Mouse (Mus musculus): ENCODE measurements around the gene Depdc5. TPM values are rescaled to one million over a fixed set of nuclear protein-coding genes. Genes with fewer than 3 reads are reported as not detected.

Gene Depdc5
- polyA plus RNA-seq, 1 experiment from 2014 or later: 36.3 TPM

GRCm38 (mm10) chr5:33001111-33001510 is 137.6 kb downstream of the Depdc5 start:
- ATAC-seq (ENCODE audit: insufficient number of reproducible peaks, insufficient read depth, low FRiP score, low TSS enrichment, low read depth): no peak
- no peaks in the 10 kb centered on the region for H3K27me3 ChIP-seq
- H3K9me3 ChIP-seq: no peaks in the 10 kb centered on the region
- no peak overlapping the region for H3K4me2 ChIP-seq
- peaks cover 3% of the 10 kb centered on the region; the same call in 1 of the 2 replicates for H3K4me1 ChIP-seq (replicated peaks)
- 81% methylated on average over 5 of the region's 5 CpGs for WGBS
- no peak overlapping the region for H3K27ac ChIP-seq
- H3K9ac ChIP-seq (replicated peaks): no peak overlapping the region
- no peaks in the 10 kb centered on the region for H3K36me3 ChIP-seq
- no peak overlapping the region for H3K4me3 ChIP-seq (replicated peaks)

DNA sequence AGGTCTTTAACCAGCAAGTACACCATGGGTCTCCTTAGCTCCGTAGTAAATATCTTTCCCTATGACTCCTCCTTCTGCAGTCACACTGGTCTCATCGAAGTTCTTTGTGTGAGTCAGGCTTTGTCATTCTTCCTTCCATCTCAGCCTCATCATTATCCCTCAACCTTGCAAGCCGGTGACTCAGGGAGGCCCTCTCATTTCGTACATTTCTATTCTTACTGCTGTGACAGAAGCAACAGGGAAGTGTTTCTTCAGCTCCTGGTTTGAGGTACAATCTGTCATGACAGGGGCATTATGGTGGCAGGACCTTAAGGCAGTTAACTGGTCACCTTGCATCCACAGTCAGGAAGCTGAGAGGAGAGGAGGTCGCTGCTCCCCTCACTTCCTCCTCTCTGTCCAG is 139.3 kb downstream of the Depdc5 start:
- Histone ChIP-seq H3K9ac (replicated peaks) (no peak overlapping the region), H3K4me2 (no peak overlapping the region), H3K4me1 (replicated peaks) (peaks cover 12% of the 10 kb centered on the region; the same call in 1 of the 2 replicates), H3K27ac (no peak overlapping the region), H3K27me3 (no peaks in the 10 kb centered on the region), H3K36me3 (no peaks in the 10 kb centered on the region), H3K4me3 (replicated peaks) (no peak overlapping the region), H3K9me3 (no peaks in the 10 kb centered on the region)
- WGBS: 91% methylated on average over 5 of the region's 5 CpGs
- ATAC-seq (ENCODE audit: insufficient number of reproducible peaks, insufficient read depth, low FRiP score, low TSS enrichment, low read depth): no peak

DNA sequence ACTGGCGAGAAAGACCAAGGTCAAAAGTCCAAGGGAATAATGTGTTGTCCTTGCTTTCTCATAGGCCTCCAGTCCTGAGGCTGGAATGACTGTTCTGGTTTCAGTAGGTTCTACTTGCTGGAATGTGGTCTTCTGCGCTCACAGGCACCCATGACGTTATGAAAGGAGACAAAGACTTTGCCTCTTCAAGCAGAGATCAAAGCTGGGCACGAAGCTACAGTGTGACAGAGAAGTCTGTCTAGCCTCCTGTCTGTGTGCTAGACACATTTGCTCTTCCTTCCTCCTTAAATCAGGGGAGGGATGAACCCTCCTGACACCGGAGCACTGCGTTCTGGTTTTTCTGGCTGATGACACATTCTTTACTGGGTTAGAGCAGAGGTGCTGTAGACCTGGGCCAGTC is 140.0 kb downstream of the Depdc5 start:
- Histone ChIP-seq H3K4me1 (replicated peaks) (peaks cover 12% of the 10 kb centered on the region; the same call in 1 of the 2 replicates), H3K27me3 (no peaks in the 10 kb centered on the region), H3K4me2 (no peak overlapping the region), H3K9me3 (no peaks in the 10 kb centered on the region), H3K4me3 (replicated peaks) (no peak overlapping the region), H3K36me3 (no peaks in the 10 kb centered on the region), H3K27ac (no peak overlapping the region), H3K9ac (replicated peaks) (no peak overlapping the region)
- ATAC-seq (ENCODE audit: insufficient number of reproducible peaks, insufficient read depth, low FRiP score, low TSS enrichment, low read depth): no peak
- WGBS: 76% methylated on average over 6 of the region's 6 CpGs

GRCm38 (mm10) chr5:33004110-33004509 is 140.6 kb downstream of the Depdc5 start:
- 62% methylated on average over 4 of the region's 4 CpGs for WGBS

GRCm38 (mm10) chr5:33005442-33006145 is 142.1 kb downstream of the Depdc5 start:
- Histone ChIP-seq H3K36me3 (no peaks in the 10 kb centered on the region), H3K27ac (no peak overlapping the region)
- WGBS: 83% methylated on average over 11 of the region's 11 CpGs

More at GRCm38 (mm10) chr5:33004110-33004509, 140.6 kb downstream of the Depdc5 start:
- Histone ChIP-seq H3K27me3 (no peaks in the 10 kb centered on the region), H3K9ac (replicated peaks) (no peak overlapping the region), H3K27ac (no peak overlapping the region), H3K36me3 (no peaks in the 10 kb centered on the region), H3K4me1 (replicated peaks) (peaks cover 12% of the 10 kb centered on the region; the same call in 1 of the 2 replicates), H3K4me2 (no peak overlapping the region), H3K4me3 (replicated peaks) (no peak overlapping the region), H3K9me3 (no peaks in the 10 kb centered on the region)
- no peak for ATAC-seq (ENCODE audit: insufficient number of reproducible peaks, insufficient read depth, low FRiP score, low TSS enrichment, low read depth)

GRCm38 (mm10) chr5:33006670-33007069 is 143.2 kb downstream of the Depdc5 start:
- Histone ChIP-seq H3K4me1 (replicated peaks) (peaks cover 22% of the 10 kb centered on the region), H3K36me3 (no peaks in the 10 kb centered on the region), H3K9me3 (no peaks in the 10 kb centered on the region), H3K4me2 (no peak overlapping the region), H3K4me3 (replicated peaks) (no peak overlapping the region), H3K27ac (peak overlapping the region; percentile 50; the same call in 1 of the 2 replicates), H3K27me3 (no peaks in the 10 kb centered on the region), H3K9ac (replicated peaks) (0 out of 2 replicates have a peak overlapping the region, but pooled peaks have one; percentile 18)
- WGBS: 27% methylated on average over 8 of the region's 8 CpGs
- peak; percentile 68; the same call in 1 of the 2 replicates for ATAC-seq (ENCODE audit: insufficient number of reproducible peaks, insufficient read depth, low FRiP score, low TSS enrichment, low read depth)

More at GRCm38 (mm10) chr5:33005442-33006145, 142.1 kb downstream of the Depdc5 start:
- no peak overlapping the region for H3K4me2 ChIP-seq
- no peak overlapping the region for H3K4me3 ChIP-seq (replicated peaks)
- H3K9ac ChIP-seq (replicated peaks): no peak overlapping the region
- no peaks in the 10 kb centered on the region for H3K9me3 ChIP-seq
- peaks cover 14% of the 10 kb centered on the region; the same call in 1 of the 2 replicates for H3K4me1 ChIP-seq (replicated peaks)
- ATAC-seq (ENCODE audit: insufficient number of reproducible peaks, insufficient read depth, low FRiP score, low TSS enrichment, low read depth): no peak
- H3K27me3 ChIP-seq: no peaks in the 10 kb centered on the region

GRCm38 (mm10) chr5:33007371-33007770 is 143.9 kb downstream of the Depdc5 start:
- no peak overlapping the region for H3K4me2 ChIP-seq
- no peaks in the 10 kb centered on the region for H3K9me3 ChIP-seq
- WGBS: 77% methylated on average over 4 of the region's 4 CpGs
- H3K27ac ChIP-seq: no peak overlapping the region
- H3K36me3 ChIP-seq: no peaks in the 10 kb centered on the region
- no peak overlapping the region for H3K9ac ChIP-seq (replicated peaks)
- H3K4me1 ChIP-seq (replicated peaks): peaks cover 22% of the 10 kb centered on the region
- H3K27me3 ChIP-seq: 0 out of 2 replicates have a peak, but pooled peaks cover 4% of the 10 kb centered on the region
- no peak overlapping the region for H3K4me3 ChIP-seq (replicated peaks)
- ATAC-seq (ENCODE audit: insufficient number of reproducible peaks, insufficient read depth, low FRiP score, low TSS enrichment, low read depth): no peak

- no peak overlapping the region for H3K27ac ChIP-seq
- no peaks in the 10 kb centered on the region for H3K36me3 ChIP-seq
- H3K4me1 ChIP-seq (replicated peaks): peaks cover 22% of the 10 kb centered on the region
- ATAC-seq (ENCODE audit: insufficient number of reproducible peaks, insufficient read depth, low FRiP score, low TSS enrichment, low read depth): no peak
- no peak overlapping the region for H3K4me2 ChIP-seq
- H3K27me3 ChIP-seq: 0 out of 2 replicates have a peak, but pooled peaks cover 4% of the 10 kb centered on the region
- 54% methylated on average over 2 of the region's 2 CpGs for WGBS
- H3K9ac ChIP-seq (replicated peaks): no peak overlapping the region
- no peaks in the 10 kb centered on the region for H3K9me3 ChIP-seq
- H3K4me3 ChIP-seq (replicated peaks): no peak overlapping the region
Observed at GRCm38 (mm10) chr5:33009301-33009700, 145.8 kb downstream of the Depdc5 start.

DNA sequence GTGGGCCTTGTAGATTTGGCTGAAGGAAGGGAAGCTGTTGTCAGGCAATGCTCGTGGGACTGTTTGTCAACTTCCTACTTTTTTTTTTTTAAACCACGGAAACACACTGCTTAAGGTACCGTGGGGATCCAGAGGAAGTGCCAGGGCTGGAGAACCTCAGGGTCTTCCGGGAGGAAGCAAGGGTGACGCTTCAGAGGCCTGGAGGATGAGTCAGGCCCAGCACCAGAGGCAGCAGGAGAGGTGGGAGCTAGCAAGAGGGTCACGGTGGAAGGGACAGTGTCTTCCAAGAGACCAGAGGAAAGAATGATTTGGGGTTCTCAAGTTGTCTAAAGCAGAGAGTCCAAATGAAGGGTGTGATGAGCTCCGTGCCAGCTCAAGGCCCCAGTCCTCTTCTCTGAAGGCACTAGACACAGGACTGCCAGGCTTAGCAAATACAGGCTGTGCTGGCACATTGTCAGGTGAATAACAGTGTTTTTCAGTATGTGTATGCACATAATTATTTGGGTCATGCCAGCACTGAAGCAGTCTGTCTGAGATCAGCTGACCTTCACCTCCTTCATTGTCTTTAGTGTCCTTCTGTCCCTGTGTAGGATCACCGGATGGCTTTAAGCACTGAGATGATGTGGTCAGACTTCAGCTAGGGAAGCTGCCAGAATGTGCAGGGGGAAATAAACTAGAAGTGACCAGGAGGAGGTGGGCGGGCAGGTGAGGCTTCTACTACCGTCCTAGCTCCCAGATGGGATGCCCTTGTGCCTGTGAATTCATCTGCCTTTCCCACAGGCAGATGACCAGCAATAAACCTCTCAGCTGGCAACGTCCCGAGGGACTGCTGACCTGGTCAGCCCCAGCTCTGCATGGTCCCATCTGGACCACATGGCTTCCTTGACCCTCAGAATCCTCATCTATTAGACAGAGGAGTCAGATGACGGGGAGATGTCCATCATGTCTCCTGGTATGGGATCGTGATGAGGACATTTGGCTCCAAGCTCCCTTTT is 146.6 kb downstream of the Depdc5 start:
- no peak overlapping the region for H3K27ac ChIP-seq

GRCm38 (mm10) chr5:33011132-33012106 is 147.9 kb downstream of the Depdc5 start:
- ATAC-seq (ENCODE audit: insufficient number of reproducible peaks, insufficient read depth, low FRiP score, low TSS enrichment, low read depth): no peak
- H3K36me3 ChIP-seq: no peaks in the 10 kb centered on the region
- WGBS: 43% methylated on average over 15 of the region's 15 CpGs
- H3K9me3 ChIP-seq: no peaks in the 10 kb centered on the region
- H3K4me3 ChIP-seq (replicated peaks): no peak overlapping the region
- H3K9ac ChIP-seq (replicated peaks): 0 out of 2 replicates have a peak overlapping the region, but pooled peaks have one; percentile 18
- H3K27ac ChIP-seq: 0 out of 2 replicates have a peak overlapping the region, but pooled peaks have one; percentile 17
- H3K4me2 ChIP-seq: no peak overlapping the region
- 0 out of 2 replicates have a peak, but pooled peaks cover 4% of the 10 kb centered on the region for H3K27me3 ChIP-seq
- peaks cover 16% of the 10 kb centered on the region for H3K4me1 ChIP-seq (replicated peaks)

More for the DNA sequence above, 146.6 kb downstream of the Depdc5 start:
- WGBS: 69% methylated on average over 14 of the region's 14 CpGs
- ATAC-seq (ENCODE audit: insufficient number of reproducible peaks, insufficient read depth, low FRiP score, low TSS enrichment, low read depth): no peak
- no peaks in the 10 kb centered on the region for H3K36me3 ChIP-seq
- H3K9ac ChIP-seq (replicated peaks): no peak overlapping the region; the same call in 1 of the 2 replicates
- H3K4me3 ChIP-seq (replicated peaks): no peak overlapping the region
- no peak overlapping the region for H3K4me2 ChIP-seq
- H3K9me3 ChIP-seq: no peaks in the 10 kb centered on the region
- peaks cover 22% of the 10 kb centered on the region for H3K4me1 ChIP-seq (replicated peaks)
- H3K27me3 ChIP-seq: 0 out of 2 replicates have a peak, but pooled peaks cover 4% of the 10 kb centered on the region
